ENCODE assay signal across 9 mouse cellular contexts in the genomic region with DNA sequence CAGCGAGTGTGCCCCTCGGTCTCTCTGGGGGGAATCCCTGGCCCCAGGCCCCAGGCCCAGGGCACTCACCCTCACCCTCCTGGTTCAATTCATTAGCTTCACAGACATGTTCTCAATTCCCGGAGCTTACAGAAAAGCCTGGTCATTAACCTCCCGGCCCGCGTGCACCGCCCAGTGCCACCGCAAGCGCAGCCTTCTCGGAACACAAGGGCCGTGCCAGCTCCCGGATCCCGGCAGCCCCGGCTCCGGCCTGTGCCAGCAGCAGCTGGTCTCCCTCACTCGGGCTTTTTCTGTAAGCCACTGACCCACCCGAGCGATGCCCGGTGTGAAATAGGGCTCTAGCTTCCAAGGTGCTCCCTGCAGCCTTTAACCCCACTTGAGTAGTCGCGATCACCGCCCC. TPM values are rescaled to one million over a fixed set of nuclear protein-coding genes. Genes with fewer than 3 reads are reported as not detected.
DNase-seq lines count a peak whose midpoint lies in the region; ATAC-seq lines count a peak whose summit lies in the region.
"Had no signal": no experiment of that assay in that cellular context is flagged by ENCODE, and none has a peak within 500 bp of the region (broad histone marks: within the 10 kb centered on the region; RNA-seq: fewer than 3 reads in every experiment).

No protein-coding gene starts in this region.

- peaks cover 13% of the 10 kb centered on the region for H3K4me1 ChIP-seq in intestine, embryonic 16.5 days (ENCODE audit: control insufficient read depth, insufficient read depth, low read length)
- peaks cover 19% of the 10 kb centered on the region for H3K4me1 ChIP-seq in neural tube, embryonic 15.5 days

- no peaks in the 10 kb centered on the region for H3K9me3 ChIP-seq in intestine, embryonic 16.5 days (ENCODE audit: control insufficient read depth, low read length)
- no peaks in the 10 kb centered on the region for H3K9me3 ChIP-seq in neural tube, embryonic 15.5 days (replicated peaks)

- WGBS in intestine, embryonic 16.5 days: 36% methylated on average over 22 of the region's 22 CpGs
- 2% methylated on average over 22 of the region's 22 CpGs for WGBS in neural tube, embryonic 15.5 days

- H3K36me3 ChIP-seq in intestine, embryonic 16.5 days (ENCODE audit: control insufficient read depth, insufficient read depth, low read length): no peaks in the 10 kb centered on the region
- no peaks in the 10 kb centered on the region for H3K36me3 ChIP-seq in neural tube, embryonic 15.5 days

- H3K4me3 ChIP-seq in intestine, embryonic 16.5 days (ENCODE audit: low read length): no peak overlapping the region
- H3K4me3 ChIP-seq in neural tube, embryonic 15.5 days (replicated peaks): peak overlapping the region; percentile 16

- ATAC-seq in intestine, embryonic 16.5 days: no peak
- no peak for ATAC-seq in neural tube, embryonic 15.5 days (ENCODE audit: low FRiP score)
- ATAC-seq in activated CD4-positive, CD25-positive, alpha-beta regulatory T cell, adult 4 months: no peak

- H3K4me2 ChIP-seq in intestine, embryonic 16.5 days (ENCODE audit: low read depth, low read length): peak overlapping the region; percentile 33; the same call in 1 of the 2 replicates
- peak overlapping the region; percentile 45 for H3K4me2 ChIP-seq in neural tube, embryonic 15.5 days

- DNase-seq in cerebellum, postnatal 10 days: peak; percentile 70 to 75
- DNase-seq in cerebellum, adult 9-10 months: no peak
- DNase-seq in ovary, postnatal 36 days (ENCODE audit: low spot score): peak; percentile 43
- DNase-seq in ovary, adult 18-20 months (ENCODE audit: low spot score): no peak
- DNase-seq in left cerebral cortex, adult 9 months (ENCODE audit: low spot score in 2 of 2): no peak

- no peak overlapping the region for H3K9ac ChIP-seq in intestine, embryonic 16.5 days (ENCODE audit: low read depth, low read length)
- H3K9ac ChIP-seq in neural tube, embryonic 15.5 days (replicated peaks): no peak overlapping the region

- no peak overlapping the region for H3K27ac ChIP-seq in intestine, embryonic 16.5 days (ENCODE audit: low read length)
- H3K27ac ChIP-seq in neural tube, embryonic 15.5 days (replicated peaks): no peak overlapping the region
- H3K27ac ChIP-seq: macrophage had no signal

- peaks cover 5% of the 10 kb centered on the region; the same call in 1 of the 2 replicates for H3K27me3 ChIP-seq in intestine, embryonic 16.5 days (replicated peaks; ENCODE audit: control insufficient read depth, insufficient read depth, low read length)
- peaks cover 48% of the 10 kb centered on the region for H3K27me3 ChIP-seq in neural tube, embryonic 15.5 days (replicated peaks)

RNA-seq across cellular contexts. Expression of a gene that starts 43.8 kb away (rescaled TPM):
- polyA plus RNA-seq in intestine, embryonic 16.5 days (2015; fragmentation: Nextera tagmentation; extraction: Ambion mirVana): 37.5 and 44.6 TPM in 2 replicates
- 4.1 and 8.4 TPM in 2 replicates for polyA plus RNA-seq in neural tube, embryonic 15.5 days (2015; fragmentation: Nextera tagmentation; extraction: Ambion mirVana)
- not detected for polyA plus RNA-seq in activated CD4-positive, CD25-positive, alpha-beta regulatory T cell, adult 4 months (2017; shearing (Covaris generic))
- polyA plus RNA-seq: macrophage had no signal

Comparison
In these comparisons a context has a peak if more than half of its experiments do, and no peak if none do; other contexts are left out.
1. DNase-seq: peak in cerebellum, postnatal 10 days (2 of 2) and ovary, postnatal 36 days (single experiment); none in cerebellum, adult 9-10 months (single experiment), ovary, adult 18-20 months (single experiment) and left cerebral cortex, adult 9 months (0 of 2).